Mouse (Mus musculus) hindbrain, embryonic 12.5 days (tissue): ENCODE measurements around the gene Ckap2. TPM values are rescaled to one million over a fixed set of nuclear protein-coding genes. Genes with fewer than 3 reads are reported as not detected.
"Not testable (repeated sequence)": the region's sequence is repeated elsewhere in the genome, so short reads cannot be mapped to it uniquely, and the experiment has no call there.

Experiments used
- ATAC-seq: fragments of 200-750 bp; cut with Nextera tagmentation; 2 replicates; pipeline ENCODE4 v1.8.0; 2017; ENCODE audit warnings: moderate TSS enrichment; ENCODE audit not compliant: low FRiP score
- H3K27ac ChIP-seq: fragments of 300-500 bp; sonication (generic); 2 replicates; pipeline ENCODE4 v1.5.1; 2016; ENCODE audit warnings: mild to moderate bottlenecking
- H3K27me3 ChIP-seq: fragments of 300-500 bp; sonication (generic); 2 replicates; pipeline ENCODE4 v1.6.1; 2016; ENCODE audit warnings: mild to moderate bottlenecking
- H3K36me3 ChIP-seq: fragments of 300-500 bp; sonication (generic); 2 replicates; pipeline ENCODE4 v1.6.1; 2016; ENCODE audit warnings: mild to moderate bottlenecking
- H3K4me1 ChIP-seq: fragments of 300-500 bp; sonication (generic); 2 replicates; pipeline ENCODE4 v1.6.1; 2016
- H3K4me2 ChIP-seq: fragments of 300-500 bp; sonication (generic); replicated peaks from 2 replicates; pipeline ENCODE4 v1.6.1; 2016; ENCODE audit warnings: mild to moderate bottlenecking
- H3K4me3 ChIP-seq: fragments of 300-500 bp; sonication (generic); 2 replicates; pipeline ENCODE4 v1.5.1; 2016; ENCODE audit warnings: mild to moderate bottlenecking
- H3K9ac ChIP-seq: fragments of 300-500 bp; sonication (generic); 2 replicates; pipeline ENCODE4 v1.6.1; 2016; ENCODE audit warnings: mild to moderate bottlenecking, moderate library complexity
- H3K9me3 ChIP-seq: fragments of 300-500 bp; sonication (generic); replicated peaks from 2 replicates; pipeline ENCODE4 v1.6.1; 2016; ENCODE audit warnings: mild to moderate bottlenecking
- WGBS: fragments of 180-500 bp; shearing (Covaris S2); methylation state at CpG from one replicate; pipeline ENCODE4 v1.1.7; 2016; 5-methylcytosine and 5-hydroxymethylcytosine counted together
- polyA plus RNA-seq: library from polyadenylated mRNA; unstranded; fragments of >200 nt; fragmentation: Nextera tagmentation; extraction: Ambion mirVana; gene quantifications from 2 replicates; pipeline ENCODE4 v1.2.1, GENCODE M21; 2016

The Ckap2 gene
- polyA plus RNA-seq, 1 experiment from 2014 or later: 37.0 TPM

GRCm38 (mm10) chr8:22143764-22144491, 41.7 kb downstream of the Ckap2 start:
- no peak overlapping the region for H3K27ac ChIP-seq
- H3K4me1 ChIP-seq: no peaks in the 10 kb centered on the region
- H3K36me3 ChIP-seq: peaks cover 19% of the 10 kb centered on the region; the same call in 1 of the 2 replicates
- no peak overlapping the region for H3K9ac ChIP-seq
- H3K4me2 ChIP-seq: no peak overlapping the region
- ATAC-seq: no peak
- 84% methylated on average over 1 of the region's 1 CpGs for WGBS
- H3K4me3 ChIP-seq: no peak overlapping the region
- no peaks in the 10 kb centered on the region for H3K27me3 ChIP-seq
- H3K9me3 ChIP-seq: no peaks in the 10 kb centered on the region

GRCm38 (mm10) chr8:22142592-22142991, 43.0 kb downstream of the Ckap2 start:
- Histone ChIP-seq H3K27ac (no peak overlapping the region), H3K27me3 (no peaks in the 10 kb centered on the region), H3K9ac (no peak overlapping the region), H3K4me2 (no peak overlapping the region), H3K4me1 (no peaks in the 10 kb centered on the region), H3K36me3 (peaks cover 14% of the 10 kb centered on the region; the same call in 1 of the 2 replicates), H3K9me3 (no peaks in the 10 kb centered on the region), H3K4me3 (no peak overlapping the region)
- ATAC-seq: no peak
- 73% methylated on average over 4 of the region's 4 CpGs for WGBS

- no peak for ATAC-seq
- no peak overlapping the region for H3K27ac ChIP-seq
- H3K9ac ChIP-seq: no peak overlapping the region
- WGBS: 86% methylated on average over 4 of the region's 4 CpGs
- H3K27me3 ChIP-seq: no peaks in the 10 kb centered on the region
- H3K4me3 ChIP-seq: no peak overlapping the region
- no peaks in the 10 kb centered on the region for H3K9me3 ChIP-seq
- H3K4me1 ChIP-seq: no peaks in the 10 kb centered on the region
- peaks cover 14% of the 10 kb centered on the region; the same call in 1 of the 2 replicates for H3K36me3 ChIP-seq
- H3K4me2 ChIP-seq: no peak overlapping the region
Measured at GRCm38 (mm10) chr8:22141836-22142385, 43.7 kb downstream of the Ckap2 start.

GRCm38 (mm10) chr8:22136462-22136861, 49.2 kb downstream of the Ckap2 start:
- H3K36me3 ChIP-seq: peaks cover 15% of the 10 kb centered on the region
- not testable (repeated sequence) for H3K4me3 ChIP-seq, H3K4me1 ChIP-seq, H3K27ac ChIP-seq, H3K9me3 ChIP-seq, ATAC-seq, H3K27me3 ChIP-seq, H3K4me2 ChIP-seq, H3K9ac ChIP-seq
- 89% methylated on average over 9 of the region's 9 CpGs for WGBS

GRCm38 (mm10) chr8:22134750-22135135, 50.9 kb downstream of the Ckap2 start:
- Histone ChIP-seq H3K4me1 (no peaks in the 10 kb centered on the region), H3K4me2 (no peak overlapping the region), H3K27me3 (no peaks in the 10 kb centered on the region), H3K36me3 (peaks cover 5% of the 10 kb centered on the region), H3K4me3 (no peak overlapping the region), H3K9ac (no peak overlapping the region), H3K27ac (no peak overlapping the region), H3K9me3 (no peaks in the 10 kb centered on the region)
- WGBS: 90% methylated on average over 5 of the region's 5 CpGs
- ATAC-seq: no peak

- 90% methylated on average over 7 of the region's 7 CpGs for WGBS
- ATAC-seq: no peak
- Histone ChIP-seq H3K4me1 (no peaks in the 10 kb centered on the region), H3K9ac (no peak overlapping the region), H3K36me3 (peaks cover 6% of the 10 kb centered on the region), H3K27me3 (no peaks in the 10 kb centered on the region), H3K9me3 (no peaks in the 10 kb centered on the region), H3K4me2 (no peak overlapping the region), H3K4me3 (no peak overlapping the region), H3K27ac (no peak overlapping the region)
Measured at GRCm38 (mm10) chr8:22134078-22134749, 51.4 kb downstream of the Ckap2 start.

GRCm38 (mm10) chr8:22132062-22132461, 53.6 kb downstream of the Ckap2 start:
- Histone ChIP-seq H3K4me3 (no peak overlapping the region), H3K36me3 (peaks cover 26% of the 10 kb centered on the region), H3K4me2 (no peak overlapping the region), H3K4me1 (no peaks in the 10 kb centered on the region), H3K27ac (no peak overlapping the region), H3K27me3 (no peaks in the 10 kb centered on the region), H3K9me3 (no peaks in the 10 kb centered on the region), H3K9ac (no peak overlapping the region)
- WGBS: 87% methylated on average over 12 of the region's 12 CpGs
- ATAC-seq: no peak

GRCm38 (mm10) chr8:22124220-22125152, 61.1 kb downstream of the Ckap2 start, which contains the start of gene Nek5:
Gene Nek5 (minus strand): TSS chr8:22125053.
- WGBS: under 1% methylated on average over 29 of the region's 29 CpGs
- H3K9ac ChIP-seq: peak within 1 kb of the TSS; percentile 32; the same call in 1 of the 2 replicates
- H3K27me3 ChIP-seq: peaks cover 3% of the 10 kb centered on the region; the same call in 1 of the 2 replicates
- H3K4me2 ChIP-seq: peak within 1 kb of the TSS; percentile 58
- H3K4me3 ChIP-seq: peak within 1 kb of the TSS; percentile 35
- peaks cover 25% of the 10 kb centered on the region for H3K36me3 ChIP-seq
- H3K27ac ChIP-seq: no peak within 1 kb of the TSS
- H3K9me3 ChIP-seq: no peaks in the 10 kb centered on the region
- ATAC-seq: peak; percentile 74
- H3K4me1 ChIP-seq: 0 out of 2 replicates have a peak, but pooled peaks cover 7% of the 10 kb centered on the region

Other genes starting within 250 kb of the Ckap2 start
- gene Defb35, start 247.5 kb downstream of the Ckap2 start, polyA plus RNA-seq: not detected in 2 replicates
- not detected in 2 replicates for gene Defb13, start 239.1 kb downstream of the Ckap2 start, polyA plus RNA-seq
- not detected in 2 replicates for gene Fam90a1a, start 227.1 kb downstream of the Ckap2 start, polyA plus RNA-seq
- gene Ccdc70, start 216.0 kb downstream of the Ckap2 start, polyA plus RNA-seq: not detected in 2 replicates
- gene Atp7b, start 125.5 kb downstream of the Ckap2 start, polyA plus RNA-seq: 1.7 and 1.9 TPM in 2 replicates
- gene Alg11, start 125.1 kb downstream of the Ckap2 start, polyA plus RNA-seq: 32.3 and 38.0 TPM in 2 replicates
- 0.52 and 1.2 TPM in 2 replicates for gene Nek5, start 60.8 kb downstream of the Ckap2 start, polyA plus RNA-seq
- 9.8 and 10.0 TPM in 2 replicates for gene Nek3, start 19.4 kb downstream of the Ckap2 start, polyA plus RNA-seq
- 39.4 and 39.9 TPM in 2 replicates for gene Vps36, start 7.0 kb upstream of the Ckap2 start, polyA plus RNA-seq
- gene Thsd1, start 41.5 kb upstream of the Ckap2 start, polyA plus RNA-seq: 9.2 and 12.1 TPM in 2 replicates
- gene Tpte, start 97.6 kb upstream of the Ckap2 start, polyA plus RNA-seq: not detected in 2 replicates
- gene Slc25a15, start 212.8 kb upstream of the Ckap2 start, polyA plus RNA-seq: 13.6 and 14.0 TPM in 2 replicates
- 38.2 and 41.1 TPM in 2 replicates for gene Mrps31, start 225.5 kb upstream of the Ckap2 start, polyA plus RNA-seq